Mouse (Mus musculus) thymus, adult 2 months (tissue): ENCODE measurements around the gene Gxylt1. TPM values are rescaled to one million over a fixed set of nuclear protein-coding genes. Genes with fewer than 3 reads are reported as not detected.

Experiments used
- DNase-seq: peaks from one replicate; pipeline ENCODE4 v3.0.0; 2021
- H3K27ac ChIP-seq: fragments of 200-500 bp; 2 replicates; pipeline ENCODE4 v1.5.1; 2012; ENCODE audit warnings: low read length, control low read depth; ENCODE audit not compliant: control insufficient read depth, insufficient read depth
- H3K27me3 ChIP-seq: fragments of 200-500 bp; 2 replicates; pipeline ENCODE4 v1.6.1; 2012; ENCODE audit warnings: mild to moderate bottlenecking, low read length, moderate library complexity, mixed read lengths; ENCODE audit not compliant: control insufficient read depth, insufficient read depth
- H3K36me3 ChIP-seq: fragments of 200-500 bp; 2 replicates; pipeline ENCODE4 v1.6.1; 2012; ENCODE audit warnings: mild to moderate bottlenecking, low read length, moderate library complexity; ENCODE audit not compliant: control insufficient read depth, insufficient read depth
- H3K4me1 ChIP-seq: fragments of 200-500 bp; replicated peaks from 2 replicates; pipeline ENCODE4 v1.6.1; 2012; ENCODE audit warnings: low read length; ENCODE audit not compliant: control insufficient read depth, insufficient read depth
- H3K4me3 ChIP-seq: fragments of 200-500 bp; 2 replicates; pipeline ENCODE4 v1.5.1; 2012; ENCODE audit warnings: mild to moderate bottlenecking, low read length, control low read depth, moderate library complexity; ENCODE audit not compliant: control insufficient read depth, insufficient read depth
- CTCF ChIP-seq: fragments of 200-500 bp; IDR thresholded peaks from 2 replicates; pipeline ENCODE4 v1.5.1; 2012; ENCODE audit warnings: mild to moderate bottlenecking, control low read depth, low read length, moderate library complexity, borderline replicate concordance; ENCODE audit not compliant: control insufficient read depth, poor library complexity, insufficient read depth; ENCODE audit errors: extremely low read depth
- POLR2A ChIP-seq: fragments of 200-500 bp; IDR thresholded peaks from 2 replicates; pipeline ENCODE4 v1.6.1; 2012; ENCODE audit warnings: mild to moderate bottlenecking, low read length, control low read depth, moderate library complexity; ENCODE audit not compliant: control insufficient read depth, poor library complexity, insufficient read depth; ENCODE audit errors: extremely low read depth
- WGBS: fragments of 180-500 bp; shearing (Covaris S2); methylation state at CpG from one replicate; pipeline ENCODE4 v1.1.7; 2018; 5-methylcytosine and 5-hydroxymethylcytosine counted together
- polyA plus RNA-seq: library from polyadenylated mRNA; depleted of rRNA; stranded (reverse); fragments of >200 nt; gene quantifications from 2 replicates; pipeline ENCODE4 v1.2.3, GENCODE M21; 2012

Gene Gxylt1
- polyA plus RNA-seq, 1 experiment: 4.0 TPM

GRCm38 (mm10) chr15:93266361-93266760, 8.6 kb downstream of the Gxylt1 start:
- no peaks in the 10 kb centered on the region for H3K4me1 ChIP-seq
- WGBS: 96% methylated on average over 16 of the region's 16 CpGs
- TF ChIP-seq POLR2A: no peak
- no peak for TF ChIP-seq CTCF
- H3K4me3 ChIP-seq: no peak overlapping the region
- H3K27ac ChIP-seq: no peak overlapping the region
- H3K27me3 ChIP-seq: no peaks in the 10 kb centered on the region
- no peaks in the 10 kb centered on the region; the same call in 1 of the 2 replicates for H3K36me3 ChIP-seq
- DNase-seq: no peak

- Histone ChIP-seq H3K4me3 (no peak overlapping the region), H3K27me3 (no peaks in the 10 kb centered on the region), H3K4me1 (no peaks in the 10 kb centered on the region), H3K36me3 (no peaks in the 10 kb centered on the region; the same call in 1 of the 2 replicates), H3K27ac (no peak overlapping the region)
- WGBS: 89% methylated on average over 2 of the region's 2 CpGs
- peak; percentile 52 for DNase-seq
- TF ChIP-seq POLR2A: no peak
- TF ChIP-seq CTCF: no peak
Observed at GRCm38 (mm10) chr15:93265728-93266127, 9.3 kb downstream of the Gxylt1 start.

- H3K36me3 ChIP-seq: no peaks in the 10 kb centered on the region; the same call in 1 of the 2 replicates
- H3K27me3 ChIP-seq: no peaks in the 10 kb centered on the region
- no peak overlapping the region for H3K4me3 ChIP-seq
- no peak overlapping the region for H3K27ac ChIP-seq
- no peaks in the 10 kb centered on the region for H3K4me1 ChIP-seq
- no peak for DNase-seq
- WGBS: 95% methylated on average over 3 of the region's 3 CpGs
- no peak for TF ChIP-seq POLR2A
- TF ChIP-seq CTCF: no peak
Observed at GRCm38 (mm10) chr15:93265231-93265630, 9.7 kb downstream of the Gxylt1 start.

GRCm38 (mm10) chr15:93264221-93264620, 10.8 kb downstream of the Gxylt1 start:
- no peaks in the 10 kb centered on the region; the same call in 1 of the 2 replicates for H3K36me3 ChIP-seq
- WGBS: 95% methylated on average over 3 of the region's 3 CpGs
- no peaks in the 10 kb centered on the region for H3K4me1 ChIP-seq
- no peak overlapping the region for H3K4me3 ChIP-seq
- H3K27me3 ChIP-seq: no peaks in the 10 kb centered on the region
- no peak for DNase-seq
- no peak overlapping the region for H3K27ac ChIP-seq
- TF ChIP-seq POLR2A (no peak), CTCF (no peak)

GRCm38 (mm10) chr15:93263566-93263965, 11.4 kb downstream of the Gxylt1 start:
- Histone ChIP-seq H3K36me3 (peaks cover 4% of the 10 kb centered on the region; the same call in 1 of the 2 replicates), H3K27ac (no peak overlapping the region), H3K4me1 (no peaks in the 10 kb centered on the region), H3K4me3 (no peak overlapping the region), H3K27me3 (no peaks in the 10 kb centered on the region)
- no peak for TF ChIP-seq POLR2A
- no peak for TF ChIP-seq CTCF
- WGBS: 94% methylated on average over 7 of the region's 7 CpGs
- DNase-seq: no peak

GRCm38 (mm10) chr15:93262818-93263217, 12.2 kb downstream of the Gxylt1 start:
- no peak overlapping the region for H3K4me3 ChIP-seq
- WGBS: 72% methylated on average over 5 of the region's 5 CpGs
- H3K4me1 ChIP-seq: no peaks in the 10 kb centered on the region
- DNase-seq: no peak
- peaks cover 8% of the 10 kb centered on the region; the same call in 1 of the 2 replicates for H3K36me3 ChIP-seq
- H3K27ac ChIP-seq: no peak overlapping the region
- TF ChIP-seq CTCF: no peak
- TF ChIP-seq POLR2A: no peak
- H3K27me3 ChIP-seq: no peaks in the 10 kb centered on the region

GRCm38 (mm10) chr15:93262274-93262673, 12.7 kb downstream of the Gxylt1 start:
- no peak for DNase-seq
- no peak for TF ChIP-seq POLR2A
- no peak for TF ChIP-seq CTCF
- peaks cover 11% of the 10 kb centered on the region; the same call in 1 of the 2 replicates for H3K36me3 ChIP-seq
- no peaks in the 10 kb centered on the region for H3K27me3 ChIP-seq
- no peak overlapping the region for H3K4me3 ChIP-seq
- no peaks in the 10 kb centered on the region for H3K4me1 ChIP-seq
- WGBS: 98% methylated on average over 5 of the region's 5 CpGs
- no peak overlapping the region for H3K27ac ChIP-seq
